Mouse (Mus musculus): ENCODE results near the gene Myrip.
A peak's percentile ranks its signal among the peaks of the same experiment; 100 is the strongest.
"Not testable (repeated sequence)": the region's sequence is repeated elsewhere in the genome, so short reads cannot be mapped to it uniquely, and the experiment has no call there.

The Myrip gene

GRCm38 (mm10) chr9:120301213-120301612, at the start of gene Myrip:
Gene Myrip (plus strand): TSS chr9:120301513.
- not testable (repeated sequence) for DNase-seq (ENCODE audit: low spot score in 2 of 2)

- no peak for DNase-seq (ENCODE audit: low spot score in 2 of 2)
Measured at GRCm38 (mm10) chr9:120259805-120260204, 41.5 kb upstream of the Myrip start.

DNA sequence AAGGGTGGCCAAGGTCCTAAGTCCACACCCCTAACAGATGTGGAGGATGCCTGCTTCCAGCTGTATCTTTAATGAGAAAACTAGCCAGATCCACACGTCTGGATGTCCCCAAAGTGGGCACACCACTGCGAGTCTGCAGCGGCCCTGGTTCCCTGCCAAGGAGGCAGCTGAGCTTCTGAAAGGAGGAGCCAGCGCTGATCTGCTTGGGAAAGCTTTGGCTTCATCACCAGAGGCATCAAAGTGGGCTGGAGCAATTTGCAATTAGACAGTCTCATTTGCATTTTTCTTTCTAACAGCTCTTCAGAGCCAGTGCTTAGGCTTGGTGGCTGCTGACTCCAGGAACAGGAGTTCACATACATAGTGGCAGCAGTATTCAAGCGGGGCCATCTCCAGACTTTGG, 37.3 kb upstream of the Myrip start:
- DNase-seq (ENCODE audit: low spot score in 2 of 2) = no peak

DNA sequence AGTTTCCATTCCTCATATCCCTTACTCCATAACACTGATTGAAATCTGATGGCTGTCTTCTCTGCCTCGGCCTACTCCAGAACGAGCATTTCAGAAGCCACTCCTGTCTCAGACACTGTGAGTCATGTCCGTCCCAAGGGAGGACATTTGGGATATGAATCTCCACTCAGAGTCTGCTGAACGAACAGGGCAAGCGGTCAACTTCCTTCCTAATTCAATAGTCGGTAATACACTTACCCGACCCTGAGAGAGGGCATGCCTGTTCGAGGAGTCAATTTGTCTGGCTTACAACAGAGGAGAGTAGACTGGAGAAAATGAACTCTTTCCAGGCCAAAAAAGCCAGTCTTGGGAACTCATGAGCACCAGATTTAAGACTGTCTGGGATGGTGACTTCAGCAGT, 28.2 kb upstream of the Myrip start:
- no peak for DNase-seq (ENCODE audit: low spot score in 2 of 2)

GRCm38 (mm10) chr9:120275226-120275625, 26.1 kb upstream of the Myrip start:
- no peak for DNase-seq (ENCODE audit: low spot score in 2 of 2)

GRCm38 (mm10) chr9:120281147-120281546, 20.2 kb upstream of the Myrip start:
- no peak for DNase-seq (ENCODE audit: low spot score in 2 of 2)

GRCm38 (mm10) chr9:120282461-120283047, 18.8 kb upstream of the Myrip start:
- DNase-seq (ENCODE audit: low spot score in 2 of 2) = no peak

GRCm38 (mm10) chr9:120283556-120283955, 17.8 kb upstream of the Myrip start:
- no peak for DNase-seq (ENCODE audit: low spot score in 2 of 2)

DNA sequence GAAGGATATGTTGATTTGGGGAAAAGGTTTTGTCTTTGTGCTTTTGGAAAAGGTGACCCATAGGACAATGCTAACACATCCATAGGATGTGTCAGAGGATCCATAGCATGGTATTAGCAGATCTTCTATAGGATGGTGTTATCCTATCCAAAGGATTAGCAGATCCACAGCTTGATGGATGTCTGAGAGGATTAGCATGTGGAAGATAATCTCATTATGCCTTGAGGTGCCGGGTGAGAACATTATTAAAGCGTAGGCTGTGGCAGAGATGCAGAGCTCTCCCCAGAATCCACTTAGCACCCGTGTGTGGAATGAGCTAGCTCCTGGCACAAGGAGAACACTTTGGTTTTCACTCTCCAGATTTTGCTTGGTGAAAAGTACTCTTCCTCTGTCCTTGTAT, 13.3 kb upstream of the Myrip start:
- no peak for DNase-seq (ENCODE audit: low spot score in 2 of 2)

DNA sequence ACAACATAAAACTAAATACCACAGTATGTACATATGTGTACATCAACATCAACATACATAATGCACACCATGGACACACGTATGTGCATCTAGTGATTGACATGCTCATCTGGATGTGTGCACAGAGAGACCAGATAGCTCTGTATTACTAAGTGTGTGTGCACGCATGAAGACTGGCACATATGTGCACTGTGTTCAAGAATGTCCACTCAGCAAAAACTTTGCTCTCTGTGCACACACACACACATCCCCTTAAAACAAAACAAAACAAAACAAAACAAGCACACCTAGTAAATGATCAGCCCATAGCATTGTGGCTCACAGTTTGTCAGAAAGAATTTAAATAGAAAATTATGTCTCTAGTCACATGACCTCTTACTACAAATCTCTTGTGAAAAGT, 10.9 kb upstream of the Myrip start:
- no peak for DNase-seq (ENCODE audit: low spot score in 2 of 2)

DNA sequence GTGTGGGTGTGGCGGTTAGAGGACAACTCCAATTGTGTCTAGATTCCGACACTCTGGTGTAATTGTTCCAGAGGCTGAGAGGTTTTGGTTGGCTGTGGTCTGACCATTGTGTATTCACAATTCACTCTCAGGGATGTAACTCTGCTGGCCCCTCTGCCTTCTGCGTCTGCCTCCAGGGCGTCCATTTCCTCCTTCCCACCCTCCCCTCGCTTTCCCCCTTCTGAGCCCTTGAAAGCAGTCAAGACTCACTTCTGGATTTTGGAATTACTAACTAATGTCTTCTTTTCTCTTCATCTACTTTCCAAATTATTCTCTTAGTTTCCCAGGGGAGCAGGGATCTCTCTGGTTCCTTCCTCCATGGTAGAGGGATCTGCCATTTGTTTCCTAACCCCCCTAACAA, 8.8 kb upstream of the Myrip start:
- DNase-seq (ENCODE audit: low spot score in 2 of 2) = no peak

DNA sequence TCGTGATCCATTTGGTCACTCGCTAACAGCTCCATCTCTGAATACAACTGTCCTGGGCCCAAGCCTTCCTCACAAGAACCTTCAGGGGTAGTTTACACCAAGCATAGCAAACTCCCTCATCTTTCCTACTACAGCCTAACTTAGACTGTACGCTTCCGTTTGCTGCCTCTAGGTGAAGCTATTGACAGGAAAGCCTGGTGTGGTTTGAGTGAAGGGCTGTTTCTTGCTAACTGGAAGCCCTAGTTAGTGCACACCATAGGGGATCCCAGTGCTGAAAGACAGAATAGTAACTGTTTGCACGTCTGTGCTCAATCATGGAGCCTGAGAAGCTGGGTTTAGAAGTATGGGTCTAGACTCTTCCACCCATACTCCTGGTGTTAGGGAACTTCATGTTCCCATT, 5.8 kb upstream of the Myrip start:
- peak in 1 of 2 experiments; percentile 5 for DNase-seq (ENCODE audit: low spot score in 2 of 2)

DNA sequence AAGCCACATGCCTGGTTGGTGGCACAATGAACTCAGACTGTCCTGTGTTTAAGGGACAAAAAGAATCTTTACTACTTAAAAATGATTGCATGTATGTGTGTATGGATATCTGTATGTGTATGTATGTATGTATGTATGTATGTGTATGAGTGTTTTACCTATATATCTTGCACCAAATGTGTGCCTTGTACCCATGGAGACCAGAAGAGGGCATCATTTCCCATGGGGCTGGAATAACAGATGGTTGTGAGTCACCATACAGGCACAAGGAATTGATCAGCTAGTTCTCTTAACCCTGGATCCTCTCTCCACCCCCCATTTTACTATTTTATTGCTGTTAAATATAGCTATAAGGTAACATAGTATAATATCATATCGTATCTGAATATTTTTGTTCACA, 4.4 kb upstream of the Myrip start:
- no peak for DNase-seq (ENCODE audit: low spot score in 2 of 2)

DNA sequence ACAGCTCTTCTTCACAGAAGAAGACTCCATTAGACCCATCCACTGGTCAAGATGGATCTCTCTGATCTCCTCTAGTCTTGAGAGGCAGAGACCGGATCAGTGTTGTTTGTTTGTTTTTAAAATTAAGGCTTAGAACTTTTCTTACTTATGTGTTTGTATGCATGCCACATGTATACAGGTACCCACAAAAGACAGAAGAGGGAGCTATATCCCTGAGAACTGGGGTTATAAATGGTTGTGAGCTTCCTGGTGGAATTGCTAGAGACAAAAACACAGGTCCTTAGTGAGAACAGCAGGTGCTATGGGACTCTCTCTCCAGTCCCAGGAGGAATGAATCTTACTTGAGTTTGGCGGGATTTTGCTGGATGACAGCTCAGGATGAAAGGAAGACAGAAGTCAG, 1.9 kb upstream of the Myrip start:
- no peak for DNase-seq (ENCODE audit: low spot score in 2 of 2)

DNA sequence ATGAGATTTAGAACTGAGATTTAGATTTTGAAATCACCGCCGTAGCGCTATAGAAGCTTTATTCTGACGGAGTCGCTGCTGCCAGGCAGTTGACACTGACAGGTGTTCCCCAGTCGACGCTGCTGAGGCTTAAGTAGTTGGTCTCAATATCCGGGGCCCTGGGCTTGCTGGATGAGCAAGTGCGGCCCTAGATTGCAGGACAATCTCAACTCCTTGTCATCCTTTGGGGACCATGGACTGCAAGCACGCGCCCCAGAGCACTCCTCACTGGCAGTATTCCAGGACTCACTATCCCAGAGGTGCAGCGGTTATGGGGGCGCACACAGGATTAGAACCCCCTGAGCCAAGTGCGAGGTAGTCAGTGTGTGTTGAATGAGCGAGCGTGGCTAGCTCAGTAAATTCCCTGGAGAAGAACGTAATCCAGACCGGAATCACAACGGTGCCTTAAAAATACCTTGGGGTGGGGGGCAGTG, 1.7 kb downstream of the Myrip start:
- DNase-seq (ENCODE audit: low spot score in 2 of 2) = no peak

DNA sequence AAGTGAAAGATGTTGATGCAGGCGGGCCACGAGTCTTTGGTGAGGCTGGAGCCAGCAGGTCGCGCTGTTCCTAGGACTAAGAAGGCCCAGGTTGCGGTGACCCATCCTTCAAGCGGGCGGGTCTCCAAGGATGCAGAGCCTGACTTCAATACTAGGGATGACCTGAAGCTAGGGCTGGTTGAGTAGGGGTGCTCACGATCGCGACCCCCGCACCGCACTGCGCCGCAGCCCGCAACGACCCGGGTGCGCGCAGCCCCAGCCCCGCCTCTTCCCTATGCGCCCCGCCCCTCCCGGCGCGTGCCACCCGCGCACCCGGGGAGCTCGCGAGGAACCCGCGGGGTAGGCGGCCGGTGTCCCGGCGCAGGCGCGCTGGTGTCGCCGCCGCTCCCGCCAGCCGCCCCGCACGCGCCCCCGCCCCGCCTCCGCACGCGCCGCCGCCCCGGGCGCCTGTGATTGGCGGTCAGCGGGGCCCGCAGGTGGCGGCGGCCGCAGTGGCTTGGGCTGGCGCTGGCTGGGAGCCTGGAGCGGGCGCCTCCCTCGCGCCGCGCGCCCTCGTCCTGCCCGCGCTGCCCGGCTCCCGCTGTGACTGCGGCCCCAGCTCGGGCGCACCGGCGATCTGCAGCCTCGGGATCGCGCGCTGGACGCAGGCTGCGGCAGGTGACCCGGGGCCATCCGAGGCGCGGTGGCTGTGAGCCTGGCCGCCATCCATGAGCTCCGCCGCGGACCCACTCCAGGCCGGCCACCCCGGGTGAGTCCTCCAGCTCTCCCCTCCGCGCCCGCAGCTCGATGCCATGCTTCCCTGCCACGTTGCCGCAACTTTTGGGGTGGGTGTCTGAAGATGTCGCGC, 2.4 kb downstream of the Myrip start:
- DNase-seq (ENCODE audit: low spot score in 2 of 2) = no peak

GRCm38 (mm10) chr9:120304300-120305137, 3.2 kb downstream of the Myrip start:
- no peak for DNase-seq (ENCODE audit: low spot score in 2 of 2)

- no peak for DNase-seq (ENCODE audit: low spot score in 2 of 2)
Measured at GRCm38 (mm10) chr9:120315171-120315570, 13.9 kb downstream of the Myrip start.

- no peak for DNase-seq (ENCODE audit: low spot score in 2 of 2)
Measured at GRCm38 (mm10) chr9:120319099-120319498, 17.8 kb downstream of the Myrip start.

- DNase-seq (ENCODE audit: low spot score in 2 of 2) = no peak
Measured at GRCm38 (mm10) chr9:120320573-120320972, 19.3 kb downstream of the Myrip start.

GRCm38 (mm10) chr9:120322702-120323426, 21.6 kb downstream of the Myrip start:
- no peak for DNase-seq (ENCODE audit: low spot score in 2 of 2)

DNA sequence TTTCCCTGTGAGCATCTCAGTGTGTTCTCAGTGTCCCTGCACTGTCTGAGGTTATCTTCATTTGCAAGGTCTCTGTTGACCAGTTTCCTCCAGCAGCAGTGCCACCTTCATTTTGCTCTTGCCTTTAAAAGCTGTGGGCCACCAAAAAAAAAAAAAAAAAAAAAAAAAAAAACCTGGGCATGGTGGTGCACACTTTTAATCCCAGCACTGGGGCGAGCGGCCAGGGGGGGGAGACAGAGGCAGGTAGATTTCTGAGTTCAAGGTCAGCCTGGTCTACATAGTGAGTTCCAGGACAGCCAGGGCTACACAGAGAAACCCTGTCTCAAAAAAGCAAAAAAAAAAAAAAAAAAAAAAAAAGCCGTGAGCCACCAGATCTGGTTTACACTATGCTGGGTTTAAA, 29.7 kb downstream of the Myrip start:
- not testable (repeated sequence) for DNase-seq (ENCODE audit: low spot score in 2 of 2)
